18 mouse cellular contexts compared by ENCODE assay signal in the genomic region with DNA sequence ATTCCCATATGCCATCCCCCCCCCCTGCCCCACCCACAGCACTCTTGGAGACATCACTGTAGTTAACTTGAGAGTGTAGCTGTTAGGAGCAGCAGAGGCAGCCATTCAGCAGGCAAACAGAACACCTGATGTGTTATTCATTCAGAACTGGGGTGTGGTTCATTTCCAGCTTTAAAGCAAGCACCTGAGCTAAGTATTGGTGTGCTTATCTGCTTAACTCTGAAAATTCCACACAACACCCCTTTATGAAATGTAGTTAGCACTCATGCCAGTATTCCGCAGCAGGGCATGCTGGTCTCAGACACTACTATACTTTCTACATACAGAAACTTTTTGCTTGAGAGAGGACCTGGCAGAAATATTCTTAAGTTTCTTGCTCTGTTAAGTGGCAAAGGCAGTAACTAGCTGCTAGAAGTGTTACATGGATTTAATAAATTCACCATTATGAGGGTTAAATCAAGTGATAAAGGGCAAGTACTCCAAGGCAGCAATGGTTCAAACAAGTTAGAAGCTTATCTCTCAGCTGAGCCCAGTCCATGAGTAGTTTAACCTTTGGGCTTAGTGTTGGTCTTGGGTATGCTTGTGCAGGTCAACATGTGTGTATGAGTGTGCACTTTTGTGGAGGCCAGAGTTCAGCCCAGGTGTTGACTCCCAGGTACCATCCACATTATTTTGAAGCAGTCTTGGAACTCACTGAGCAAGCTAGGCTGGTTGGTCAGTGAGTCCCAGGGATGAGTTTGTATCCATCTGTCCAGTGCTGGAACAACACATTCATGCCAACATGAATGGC.
A peak's percentile ranks its signal among the peaks of the same experiment; 100 is the strongest.
DNase-seq lines count a peak whose midpoint lies in the region; ATAC-seq lines count a peak whose summit lies in the region.
"Had no signal": no experiment of that assay in that cellular context is flagged by ENCODE, and none has a peak within 500 bp of the region (broad histone marks: within the 10 kb centered on the region; RNA-seq: fewer than 3 reads in every experiment).

No protein-coding gene starts in this region.

- H3K27me3 ChIP-seq in lung, embryonic 16.5 days (ENCODE audit: control insufficient read depth, insufficient read depth, low read depth, low read length): no peaks in the 10 kb centered on the region
- H3K27me3 ChIP-seq in intestine, embryonic 16.5 days (replicated peaks; ENCODE audit: control insufficient read depth, insufficient read depth, low read length): no peaks in the 10 kb centered on the region
- no peaks in the 10 kb centered on the region for H3K27me3 ChIP-seq in stomach, embryonic 14.5 days (ENCODE audit: control insufficient read depth, insufficient read depth, low read length)
- H3K27me3 ChIP-seq: embryonic facial prominence, embryonic 12.5 days; heart, embryonic 12.5 days; hindbrain, embryonic 12.5 days had no signal

- H3K9me3 ChIP-seq in lung, embryonic 16.5 days (ENCODE audit: control insufficient read depth, low read length): no peaks in the 10 kb centered on the region
- no peaks in the 10 kb centered on the region for H3K9me3 ChIP-seq in intestine, embryonic 16.5 days (ENCODE audit: control insufficient read depth, low read length)
- H3K9me3 ChIP-seq in stomach, embryonic 14.5 days (ENCODE audit: control insufficient read depth, low read depth, low read length): no peaks in the 10 kb centered on the region
- H3K9me3 ChIP-seq: embryonic facial prominence, embryonic 12.5 days; heart, embryonic 12.5 days; hindbrain, embryonic 12.5 days had no signal

- ATAC-seq in lung, embryonic 16.5 days (ENCODE audit: low read depth): peak; percentile 41; the same call in 1 of the 2 replicates
- ATAC-seq in intestine, embryonic 16.5 days: peak; percentile 61
- ATAC-seq in stomach, embryonic 14.5 days (ENCODE audit: insufficient number of reproducible peaks, insufficient read depth, low FRiP score, low read depth): no peak
- ATAC-seq: forebrain, postnatal 0 days; hindbrain, embryonic 16.5 days had no signal

- no peak overlapping the region for H3K27ac ChIP-seq in lung, embryonic 16.5 days (ENCODE audit: low read length)
- 0 out of 2 replicates have a peak overlapping the region, but pooled peaks have one; percentile 10 for H3K27ac ChIP-seq in intestine, embryonic 16.5 days (ENCODE audit: low read length)
- peak overlapping the region; percentile 27; the same call in 1 of the 2 replicates for H3K27ac ChIP-seq in stomach, embryonic 14.5 days (ENCODE audit: low read length)
- H3K27ac ChIP-seq: embryonic facial prominence, embryonic 12.5 days; hindbrain, embryonic 12.5 days had no signal

- H3K36me3 ChIP-seq in lung, embryonic 16.5 days (ENCODE audit: control insufficient read depth, insufficient read depth, low read length): no peaks in the 10 kb centered on the region
- H3K36me3 ChIP-seq in intestine, embryonic 16.5 days (ENCODE audit: control insufficient read depth, insufficient read depth, low read length): no peaks in the 10 kb centered on the region
- H3K36me3 ChIP-seq in stomach, embryonic 14.5 days (ENCODE audit: control insufficient read depth, insufficient read depth, low read length): no peaks in the 10 kb centered on the region
- H3K36me3 ChIP-seq: embryonic facial prominence, embryonic 12.5 days; heart, embryonic 12.5 days; hindbrain, embryonic 12.5 days had no signal

- WGBS in lung, embryonic 16.5 days: 73% methylated on average over 1 of the region's 1 CpGs
- WGBS in intestine, embryonic 16.5 days: 97% methylated on average over 1 of the region's 1 CpGs
- WGBS in stomach, embryonic 14.5 days: 71% methylated on average over 1 of the region's 1 CpGs

- no peak for DNase-seq in lung, postnatal 25 days (ENCODE audit: low spot score)
- DNase-seq in yolk sac, embryonic 10.5 days (ENCODE audit: low spot score): peak; percentile 58
- no peak for DNase-seq in embryo, embryonic 9.5 days (ENCODE audit: extremely low spot score)
- no peak for DNase-seq in cerebellum, postnatal 36 days
- DNase-seq: adrenal gland, adult 8-10 months; adrenal gland, postnatal 36 days; cerebellum, adult 2 months; cerebellum, postnatal 10 days; embryo, embryonic 11 days; forebrain, postnatal 0 days; gastrocnemius, postnatal 14 days had no signal

- H3K4me3 ChIP-seq in lung, embryonic 16.5 days (ENCODE audit: low read length): no peak overlapping the region
- H3K4me3 ChIP-seq in intestine, embryonic 16.5 days (ENCODE audit: low read length): no peak overlapping the region
- no peak overlapping the region for H3K4me3 ChIP-seq in stomach, embryonic 14.5 days (ENCODE audit: low read depth, low read length)
- H3K4me3 ChIP-seq: embryonic facial prominence, embryonic 12.5 days; heart, embryonic 12.5 days; hindbrain, embryonic 12.5 days had no signal

- no peak overlapping the region for H3K4me2 ChIP-seq in lung, embryonic 16.5 days (ENCODE audit: low read depth, low read length)
- no peak overlapping the region for H3K4me2 ChIP-seq in intestine, embryonic 16.5 days (ENCODE audit: low read depth, low read length)
- no peak overlapping the region for H3K4me2 ChIP-seq in stomach, embryonic 14.5 days (replicated peaks; ENCODE audit: low read depth, low read length)
- H3K4me2 ChIP-seq: embryonic facial prominence, embryonic 12.5 days; heart, embryonic 12.5 days; hindbrain, embryonic 12.5 days had no signal

- H3K4me1 ChIP-seq in lung, embryonic 16.5 days (replicated peaks; ENCODE audit: control insufficient read depth, insufficient read depth, low read length): no peaks in the 10 kb centered on the region
- H3K4me1 ChIP-seq in intestine, embryonic 16.5 days (ENCODE audit: control insufficient read depth, insufficient read depth, low read length): peaks cover 3% of the 10 kb centered on the region; the same call in 1 of the 2 replicates
- H3K4me1 ChIP-seq in stomach, embryonic 14.5 days (ENCODE audit: control insufficient read depth, insufficient read depth, low read length): no peaks in the 10 kb centered on the region
- H3K4me1 ChIP-seq: embryonic facial prominence, embryonic 12.5 days; heart, embryonic 12.5 days; hindbrain, embryonic 12.5 days had no signal

- no peak overlapping the region for H3K9ac ChIP-seq in lung, embryonic 16.5 days (ENCODE audit: low read length)
- H3K9ac ChIP-seq in intestine, embryonic 16.5 days (ENCODE audit: low read depth, low read length): no peak overlapping the region
- no peak overlapping the region for H3K9ac ChIP-seq in stomach, embryonic 14.5 days (replicated peaks; ENCODE audit: low read depth, low read length)
- H3K9ac ChIP-seq: embryonic facial prominence, embryonic 12.5 days; forebrain, postnatal 0 days; heart, embryonic 12.5 days; hindbrain, embryonic 12.5 days had no signal
